Mouse (Mus musculus): ENCODE results near the gene Tas2r123. TPM values are rescaled to one million over a fixed set of nuclear protein-coding genes. Genes with fewer than 3 reads are reported as not detected.

Tas2r123 gene
- total RNA-seq (2021) = not detected in 2 replicates
- long read RNA-seq, experiment 1 = 0 reads
- long read RNA-seq, experiment 2 = 0 reads

- no peak for DNase-seq
Observed at GRCm38 (mm10) chr6:132846842-132847241, at the start of gene Tas2r123. Gene Tas2r123 (plus strand): TSS chr6:132847142.

- no peak for DNase-seq
Observed at GRCm38 (mm10) chr6:132802518-132802917, 44.4 kb upstream of the Tas2r123 start, which contains the start of gene Tas2r117. Gene Tas2r117 (plus strand): TSS chr6:132802818.

- no peak for DNase-seq
Observed at GRCm38 (mm10) chr6:132855138-132855537, 8.2 kb downstream of the Tas2r123 start, which contains the start of gene Tas2r116. Gene Tas2r116 (plus strand): TSS chr6:132855438.

GRCm38 (mm10) chr6:132867708-132868107, 20.8 kb downstream of the Tas2r123 start, which contains the start of gene Tas2r110:
Gene Tas2r110 (plus strand): TSS chr6:132868008.
- no peak for DNase-seq

GRCm38 (mm10) chr6:132892711-132893110, 45.8 kb downstream of the Tas2r123 start, which contains the start of gene Tas2r113:
Gene Tas2r113 (plus strand): TSS chr6:132893011.
- no peak for DNase-seq

Other genes with a start within 250 kb of the Tas2r123 start
- not detected in 2 replicates for gene A630073D07Rik, start 195.6 kb upstream of the Tas2r123 start, total RNA-seq (2021)
- gene Tas2r120, start 190.2 kb upstream of the Tas2r123 start, total RNA-seq (2021) = not detected in 2 replicates
- not detected in 2 replicates for gene Tas2r121, start 146.1 kb upstream of the Tas2r123 start, total RNA-seq (2021)
- not detected in 2 replicates for gene Tas2r122, start 135.2 kb upstream of the Tas2r123 start, total RNA-seq (2021)
- not detected in 2 replicates for gene Tas2r115, start 109.1 kb upstream of the Tas2r123 start, total RNA-seq (2021)
- gene Tas2r124, start 92.4 kb upstream of the Tas2r123 start, total RNA-seq (2021) = not detected in 2 replicates
- gene Tas2r102, start 85.0 kb upstream of the Tas2r123 start, total RNA-seq (2021) = not detected in 2 replicates
- not detected in 2 replicates for gene Tas2r136, start 69.0 kb upstream of the Tas2r123 start, total RNA-seq (2021)
- gene Tas2r117, start 44.3 kb upstream of the Tas2r123 start, total RNA-seq (2021) = not detected in 2 replicates
- not detected in 2 replicates for gene Tas2r116, start 8.3 kb downstream of the Tas2r123 start, total RNA-seq (2021)
- gene Tas2r110, start 20.9 kb downstream of the Tas2r123 start, total RNA-seq (2021) = not detected in 2 replicates
- gene Tas2r113, start 45.9 kb downstream of the Tas2r123 start, total RNA-seq (2021) = not detected in 2 replicates
- gene Tas2r125, start 62.5 kb downstream of the Tas2r123 start, total RNA-seq (2021) = not detected in 2 replicates
- not detected in 2 replicates for gene Tas2r129, start 104.0 kb downstream of the Tas2r123 start, total RNA-seq (2021)
- gene Tas2r131, start 110.8 kb downstream of the Tas2r123 start, total RNA-seq (2021) = not detected in 2 replicates
- gene Tas2r109, start 133.8 kb downstream of the Tas2r123 start, total RNA-seq (2021) = not detected in 2 replicates
- not detected in 2 replicates for gene Tas2r103, start 190.0 kb downstream of the Tas2r123 start, total RNA-seq (2021)
- not detected in 2 replicates for gene Tas2r140, start 208.7 kb downstream of the Tas2r123 start, total RNA-seq (2021)